ENCODE assay signal across 23 mouse cellular contexts in the genomic region with DNA sequence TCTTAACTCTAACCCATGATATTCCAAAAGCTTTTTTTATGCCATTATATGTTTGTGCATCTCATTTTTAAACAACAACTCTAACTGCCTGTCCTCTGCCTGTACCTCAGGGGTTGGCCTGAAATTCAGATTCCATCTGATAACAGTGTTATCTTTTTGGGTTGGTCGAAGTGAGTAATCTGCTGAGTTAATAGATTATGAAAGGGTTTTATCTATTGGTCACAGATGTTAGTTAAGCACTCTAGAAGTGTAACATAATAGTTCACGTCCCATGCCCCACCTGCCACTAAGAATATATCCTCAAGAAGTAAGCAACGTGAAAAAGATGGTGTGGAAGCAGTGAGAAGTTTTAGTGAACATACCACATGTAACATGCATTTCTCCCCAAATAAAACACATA.
"Had no signal": no experiment of that assay in that cellular context is flagged by ENCODE, and none has a peak within 500 bp of the region (broad histone marks: within the 10 kb centered on the region; RNA-seq: fewer than 3 reads in every experiment).

No protein-coding gene starts in this region.

- H3K4me3 ChIP-seq: heart, embryonic 10.5 days; heart, embryonic 12.5 days; hindbrain, embryonic 10.5 days; hindbrain, embryonic 12.5 days; intestine, embryonic 15.5 days; layer of hippocampus, adult 2 months; left cerebral cortex, adult 2 months; limb, embryonic 10.5 days; limb, embryonic 12.5 days had no signal

- H3K9ac ChIP-seq: heart, embryonic 12.5 days; hindbrain, embryonic 12.5 days; hindbrain, embryonic 14.5 days; intestine, embryonic 15.5 days; limb, embryonic 12.5 days had no signal

- H3K27me3 ChIP-seq: heart, embryonic 12.5 days; hindbrain, embryonic 12.5 days; intestine, embryonic 15.5 days; limb, embryonic 12.5 days had no signal

- H3K27ac ChIP-seq: heart, embryonic 10.5 days; hindbrain, embryonic 10.5 days; hindbrain, embryonic 12.5 days; hindbrain, embryonic 14.5 days; intestine, embryonic 15.5 days; layer of hippocampus, adult 2 months; left cerebral cortex, adult 2 months; limb, embryonic 10.5 days; limb, embryonic 12.5 days had no signal

- H3K36me3 ChIP-seq: heart, embryonic 10.5 days; heart, embryonic 12.5 days; hindbrain, embryonic 10.5 days; hindbrain, embryonic 12.5 days; intestine, embryonic 15.5 days; limb, embryonic 10.5 days; limb, embryonic 12.5 days had no signal

- H3K9me3 ChIP-seq: heart, embryonic 10.5 days; heart, embryonic 12.5 days; hindbrain, embryonic 10.5 days; hindbrain, embryonic 12.5 days; intestine, embryonic 15.5 days; limb, embryonic 10.5 days; limb, embryonic 12.5 days had no signal

- H3K4me2 ChIP-seq: heart, embryonic 12.5 days; hindbrain, embryonic 12.5 days; hindbrain, embryonic 14.5 days; intestine, embryonic 15.5 days; limb, embryonic 12.5 days had no signal

- H3K4me1 ChIP-seq: heart, embryonic 10.5 days; heart, embryonic 12.5 days; hindbrain, embryonic 10.5 days; hindbrain, embryonic 12.5 days; intestine, embryonic 15.5 days; limb, embryonic 10.5 days; limb, embryonic 12.5 days had no signal

- DNase-seq: gastrocnemius, postnatal 14 days; gastrocnemius, postnatal 36 days; heart, adult 18-20 months; heart, postnatal 10 days; heart, postnatal 4 days; kidney, adult 18-20 months; kidney, adult 8-10 months; kidney, postnatal 10 days; kidney, postnatal 25 days; kidney, postnatal 4 days had no signal

- ATAC-seq: hindbrain, embryonic 16.5 days; inflammation-experienced regulatory T-cells, adult 6 months; intestine, embryonic 15.5 days; intestine, postnatal 0 days had no signal
